Mouse (Mus musculus) testis, postnatal 10 days (tissue): ENCODE data around the gene C1s2.
"Not testable (repeated sequence)": the region's sequence is repeated elsewhere in the genome, so short reads cannot be mapped to it uniquely, and the experiment has no call there.

Source experiments
- DNase-seq: peaks from one replicate; pipeline ENCODE4 v3.0.0; 2021; ENCODE audit warnings: low spot score

C1s2 gene

GRCm38 (mm10) chr6:124640041-124640440 lies 4.2 kb upstream of the C1s2 start:
- peak; percentile 49 for DNase-seq

- DNase-seq, result not testable (repeated sequence)
These were observed 1.1 kb upstream of the C1s2 start for GRCm38 (mm10) chr6:124636858-124637460.

- no peak for DNase-seq
These were observed 5.1 kb downstream of the C1s2 start for GRCm38 (mm10) chr6:124630763-124631162.

DNA sequence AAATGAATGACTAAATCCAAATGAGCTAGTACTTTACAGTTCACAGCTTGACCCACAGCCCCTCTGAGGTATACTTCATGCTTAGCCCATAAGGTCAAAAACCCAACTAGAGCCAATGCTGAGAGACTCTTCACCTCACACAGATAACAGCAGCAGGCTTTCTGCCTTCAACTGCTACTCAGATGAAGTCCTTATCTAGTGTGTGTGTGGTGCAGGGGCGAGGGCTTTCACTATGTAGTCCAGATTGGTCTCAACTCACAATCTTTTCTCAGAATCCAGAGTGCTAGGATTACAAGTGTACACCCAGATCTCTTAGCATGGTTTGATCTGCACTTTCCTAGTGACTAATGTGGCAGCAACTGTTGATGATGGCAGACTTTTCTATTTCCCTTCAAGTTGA lies 9.7 kb downstream of the C1s2 start:
- peak; percentile 6 for DNase-seq

- no peak for DNase-seq
These were observed 10.3 kb downstream of the C1s2 start for GRCm38 (mm10) chr6:124625612-124626011.

DNA sequence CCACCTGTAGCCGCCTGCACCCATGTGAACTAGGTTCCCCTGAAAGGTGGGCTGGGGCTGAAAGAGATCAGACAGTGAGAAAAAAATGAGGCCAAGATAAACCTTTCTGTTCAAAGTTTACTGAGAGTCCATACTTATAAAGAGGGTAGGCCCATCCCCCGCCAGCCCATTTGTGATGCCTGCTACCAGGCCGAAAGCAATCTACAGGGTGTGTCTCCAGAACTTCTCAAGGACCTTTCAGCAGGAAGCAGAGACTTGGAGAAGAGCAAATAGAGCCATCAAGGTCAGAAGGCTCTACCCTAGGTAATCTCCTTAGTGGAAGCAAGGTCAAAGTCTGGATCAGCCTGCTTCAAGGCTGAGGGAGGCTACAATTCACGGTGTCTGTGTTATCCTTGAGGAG lies 33.9 kb downstream of the C1s2 start:
- peak; percentile 50 for DNase-seq

DNA sequence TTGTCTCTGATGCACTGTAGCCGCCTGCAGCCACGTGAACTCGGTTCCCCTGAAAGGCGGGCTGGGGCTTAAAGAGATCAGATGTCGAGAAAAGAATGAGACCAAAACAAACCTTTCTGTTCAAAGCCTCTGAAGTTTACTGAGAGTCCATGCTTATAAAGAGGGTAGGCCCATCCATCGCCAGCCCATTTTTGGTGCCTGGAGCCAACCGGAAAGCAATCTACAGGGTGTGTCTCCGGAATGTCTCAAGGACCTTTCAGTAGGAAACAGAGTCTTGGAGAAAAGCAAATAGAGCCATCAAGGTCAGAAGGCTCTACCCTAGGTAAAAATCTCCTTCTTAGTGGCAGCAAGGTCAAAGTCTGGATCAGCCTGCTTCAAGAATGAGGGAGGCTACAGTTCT lies 42.8 kb downstream of the C1s2 start:
- no peak for DNase-seq

GRCm38 (mm10) chr6:124592186-124592700 lies 43.6 kb downstream of the C1s2 start:
- peak; percentile 57 for DNase-seq

DNA sequence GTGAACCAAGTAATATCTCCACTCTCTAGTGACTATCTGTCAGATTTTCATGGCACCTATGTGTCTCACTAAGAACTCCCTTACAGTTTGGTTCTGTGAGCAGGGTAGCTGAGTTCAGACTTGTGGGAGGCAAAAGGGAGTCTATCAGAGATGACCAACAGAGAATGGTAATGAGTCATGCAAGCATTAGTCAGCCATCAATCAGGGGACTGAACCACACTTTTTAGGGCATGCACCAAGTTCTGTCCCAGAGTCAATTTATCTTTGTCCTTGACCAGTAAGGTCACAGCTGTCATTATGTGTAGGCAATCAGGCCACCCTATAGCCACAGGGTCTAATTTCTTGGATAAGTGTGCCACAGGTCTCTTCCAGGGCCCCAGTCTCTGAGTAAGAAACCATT lies 47.1 kb downstream of the C1s2 start:
- no peak for DNase-seq

- no peak for DNase-seq
These were observed 49.6 kb downstream of the C1s2 start for GRCm38 (mm10) chr6:124586266-124586665.

DNA sequence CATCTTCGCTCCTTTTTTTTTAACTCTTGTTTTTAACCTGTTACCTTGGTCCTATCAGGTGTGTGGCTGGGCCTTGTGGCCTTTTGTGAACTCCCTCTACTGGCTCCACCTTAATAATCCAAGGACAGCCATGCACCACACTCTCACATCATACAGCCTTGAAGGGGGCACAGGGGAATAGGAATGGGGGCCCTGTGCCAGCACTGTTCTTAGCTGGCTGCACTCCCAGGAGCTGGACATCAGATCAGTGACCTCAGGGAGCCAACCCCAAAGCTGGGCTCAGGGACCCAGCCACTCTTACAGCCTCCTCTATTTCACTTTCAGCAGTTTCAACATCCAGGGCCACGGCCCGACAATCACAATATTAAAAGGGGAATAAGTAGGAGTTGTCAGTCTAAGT lies 50.1 kb downstream of the C1s2 start:
- peak; percentile 74 for DNase-seq

DNA sequence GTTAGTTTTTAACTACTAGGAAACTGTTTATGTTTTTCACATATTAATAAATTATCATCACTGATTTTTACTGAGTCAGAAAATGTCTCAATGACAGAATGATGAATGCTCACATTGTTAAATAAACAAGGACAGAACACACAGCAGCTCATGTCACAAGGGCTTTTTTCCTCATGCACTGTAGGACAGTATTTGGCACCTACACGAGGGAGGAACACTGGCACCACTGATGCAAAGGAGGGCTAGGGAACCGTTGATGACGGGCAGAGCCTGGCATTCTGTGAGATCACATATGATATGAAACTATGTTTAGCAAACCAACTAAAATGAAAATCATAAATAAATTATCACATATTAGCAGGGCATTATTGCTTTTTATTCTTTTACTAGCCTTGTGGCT lies 51.0 kb downstream of the C1s2 start:
- DNase-seq, result no peak

GRCm38 (mm10) chr6:124582231-124582630 lies 53.7 kb downstream of the C1s2 start:
- DNase-seq, result no peak

- peak; percentile 63 for DNase-seq
These were observed 55.7 kb downstream of the C1s2 start for GRCm38 (mm10) chr6:124580155-124580554.

DNA sequence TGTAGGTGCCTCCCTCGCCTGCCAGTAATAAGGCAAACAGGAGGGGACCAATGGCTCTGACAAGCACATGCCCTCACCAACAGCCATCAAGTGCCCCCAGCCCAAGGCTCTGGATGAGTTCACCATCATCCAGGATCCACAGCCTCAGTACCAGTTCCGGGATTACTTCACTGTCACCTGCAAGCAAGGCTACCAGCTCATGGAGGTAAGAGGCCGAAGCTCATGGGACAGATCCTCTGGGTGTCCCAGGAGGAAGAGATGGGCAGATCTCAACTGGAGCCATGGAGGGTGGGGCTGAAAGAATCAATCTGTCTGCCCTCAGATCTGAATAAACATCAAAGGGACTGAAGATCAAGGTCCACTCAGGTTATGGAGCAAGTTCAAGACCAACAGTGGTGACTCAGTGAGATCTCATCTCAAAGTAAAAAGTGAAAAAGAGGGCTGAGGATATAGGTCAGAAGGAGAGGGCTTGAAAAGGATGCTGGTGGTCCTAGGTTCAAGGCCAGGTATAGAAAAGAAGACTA lies 60.7 kb downstream of the C1s2 start:
- DNase-seq, result not testable (repeated sequence)
